Mouse (Mus musculus) thymus, adult 2 months (tissue): ENCODE results near the gene Parva.

Experiments used
- CTCF ChIP-seq: fragments of 200-500 bp; IDR thresholded peaks from 2 replicates; pipeline ENCODE4 v1.5.1; 2012; ENCODE audit warnings: mild to moderate bottlenecking, control low read depth, low read length, moderate library complexity, borderline replicate concordance; ENCODE audit not compliant: control insufficient read depth, poor library complexity, insufficient read depth; ENCODE audit errors: extremely low read depth
- POLR2A ChIP-seq: fragments of 200-500 bp; IDR thresholded peaks from 2 replicates; pipeline ENCODE4 v1.6.1; 2012; ENCODE audit warnings: mild to moderate bottlenecking, low read length, control low read depth, moderate library complexity; ENCODE audit not compliant: control insufficient read depth, poor library complexity, insufficient read depth; ENCODE audit errors: extremely low read depth

DNA sequence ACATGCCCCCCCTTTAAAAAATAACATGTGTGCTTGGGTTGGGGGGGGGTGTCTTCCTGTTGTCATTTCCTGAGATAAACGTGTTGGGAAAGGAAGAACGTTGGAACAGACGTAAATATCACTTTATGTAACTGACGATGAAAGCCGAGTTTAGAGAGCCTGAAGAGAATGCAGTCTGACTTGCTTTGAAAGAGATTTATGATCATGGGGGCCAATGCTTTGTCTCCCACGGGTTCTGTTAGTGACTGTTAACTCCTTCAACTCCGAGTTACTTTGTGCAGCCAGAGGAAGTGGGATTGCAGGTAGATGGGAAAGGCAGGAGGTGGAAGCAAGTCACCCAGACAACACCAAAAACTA, 72.8 kb downstream of the Parva start:
- TF ChIP-seq POLR2A (no peak), CTCF (no peak)
